Mouse (Mus musculus) lung, adult 2 months (tissue): ENCODE results near the gene Gstm5.

Source experiments
- CTCF ChIP-seq: fragments of 200-500 bp; IDR thresholded peaks from 2 replicates; pipeline ENCODE4 v1.5.1; 2011; ENCODE audit warnings: mild to moderate bottlenecking, low read length, control low read depth; ENCODE audit not compliant: insufficient read depth
- POLR2A ChIP-seq: fragments of 200-500 bp; IDR thresholded peaks from 2 replicates; pipeline ENCODE4 v1.6.1; 2011; ENCODE audit warnings: low read depth, mild to moderate bottlenecking, control low read depth, low read length, borderline replicate concordance; ENCODE audit errors: extremely low read depth

- TF ChIP-seq CTCF = no peak
- no peak for TF ChIP-seq POLR2A
Observed at GRCm38 (mm10) chr3:107929731-107930130, 34.1 kb downstream of the Gstm5 start.
